Mouse (Mus musculus): ENCODE measurements at regions not wholly inside any gene's neighbourhood (a gene's known extent, or its start where the extent isn't known, plus 50 kb on each side); places are given as distances from the start of the nearest gene placed in this dataset.

- Histone ChIP-seq H3K4me3 (ENCODE audit: low read depth, low read length) (no peak overlapping the region), H3K27me3 (ENCODE audit: control insufficient read depth, insufficient read depth, low read length) (no peaks in the 10 kb centered on the region), H3K9me3 (ENCODE audit: control insufficient read depth, low read depth, low read length) (no peaks in the 10 kb centered on the region), H3K36me3 (ENCODE audit: control insufficient read depth, insufficient read depth, low read length) (no peaks in the 10 kb centered on the region), H3K4me2 (replicated peaks; ENCODE audit: low read depth, low read length) (no peak overlapping the region), H3K4me1 (ENCODE audit: control insufficient read depth, insufficient read depth, low read length) (no peaks in the 10 kb centered on the region), H3K27ac (ENCODE audit: low read length) (no peak overlapping the region), H3K9ac (replicated peaks; ENCODE audit: low read depth, low read length) (no peak overlapping the region)
- no peak for ATAC-seq (ENCODE audit: insufficient number of reproducible peaks, insufficient read depth, low FRiP score, low read depth)
- WGBS = 90% methylated on average over 2 of the region's 2 CpGs
Measured at GRCm38 (mm10) chr16:86044695-86045094, 143.1 kb upstream of the Adamts5 start.

DNA sequence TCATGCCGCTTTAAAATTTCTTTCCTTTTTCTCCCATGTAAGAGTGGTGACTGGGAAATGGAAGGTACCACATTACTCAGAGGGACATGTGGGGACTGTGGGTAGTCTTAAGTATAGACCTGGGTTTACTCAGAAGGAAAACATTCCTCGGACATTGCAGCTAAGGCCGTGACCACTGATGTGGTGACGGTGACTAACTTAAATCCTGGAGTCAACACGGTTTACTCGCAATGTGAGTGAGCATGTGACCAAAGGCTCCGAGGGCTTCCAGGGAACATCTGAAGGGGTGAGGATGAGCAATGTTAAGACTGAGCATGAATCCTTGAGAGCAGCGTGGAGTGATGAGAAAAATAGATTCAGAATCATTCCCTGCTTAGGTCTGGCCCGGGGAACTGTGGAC is 133.1 kb upstream of the Adamts5 start:
- Histone ChIP-seq H3K4me2 (replicated peaks; ENCODE audit: low read depth, low read length) (no peak overlapping the region), H3K9ac (replicated peaks; ENCODE audit: low read depth, low read length) (no peak overlapping the region), H3K36me3 (ENCODE audit: control insufficient read depth, insufficient read depth, low read length) (no peaks in the 10 kb centered on the region), H3K27me3 (ENCODE audit: control insufficient read depth, insufficient read depth, low read length) (no peaks in the 10 kb centered on the region), H3K4me3 (ENCODE audit: low read depth, low read length) (no peak overlapping the region), H3K9me3 (ENCODE audit: control insufficient read depth, low read depth, low read length) (no peaks in the 10 kb centered on the region), H3K4me1 (ENCODE audit: control insufficient read depth, insufficient read depth, low read length) (no peaks in the 10 kb centered on the region), H3K27ac (ENCODE audit: low read length) (no peak overlapping the region)
- WGBS = 74% methylated on average over 9 of the region's 9 CpGs
- no peak for ATAC-seq (ENCODE audit: insufficient number of reproducible peaks, insufficient read depth, low FRiP score, low read depth)

DNA sequence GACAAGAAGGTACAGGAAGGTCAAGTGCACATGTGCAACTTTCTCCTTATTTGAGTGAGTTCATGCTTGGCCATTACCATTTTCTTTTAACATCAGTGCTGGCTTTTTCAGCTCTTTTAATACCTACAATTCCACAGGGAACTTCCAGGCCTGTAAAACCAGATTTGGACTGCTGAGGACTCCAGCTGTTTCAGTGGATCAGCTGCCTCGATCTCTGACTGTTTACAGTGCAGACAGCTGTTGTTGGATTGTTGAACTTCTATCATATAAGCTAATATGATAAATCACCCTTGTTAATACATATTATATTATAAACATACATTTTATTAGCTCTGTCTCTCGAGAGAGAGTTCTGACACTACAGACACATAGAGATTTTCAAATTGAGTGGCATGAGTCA is 126.1 kb upstream of the Adamts5 start:
- no peak overlapping the region for H3K4me3 ChIP-seq (ENCODE audit: low read depth, low read length)
- WGBS = 44% methylated on average over 2 of the region's 2 CpGs
- no peaks in the 10 kb centered on the region for H3K36me3 ChIP-seq (ENCODE audit: control insufficient read depth, insufficient read depth, low read length)
- H3K4me2 ChIP-seq (replicated peaks; ENCODE audit: low read depth, low read length) = no peak overlapping the region
- no peak for ATAC-seq (ENCODE audit: insufficient number of reproducible peaks, insufficient read depth, low FRiP score, low read depth)
- no peaks in the 10 kb centered on the region for H3K9me3 ChIP-seq (ENCODE audit: control insufficient read depth, low read depth, low read length)
- H3K27me3 ChIP-seq (ENCODE audit: control insufficient read depth, insufficient read depth, low read length) = no peaks in the 10 kb centered on the region
- H3K9ac ChIP-seq (replicated peaks; ENCODE audit: low read depth, low read length) = no peak overlapping the region
- H3K27ac ChIP-seq (ENCODE audit: low read length) = no peak overlapping the region
- 0 out of 2 replicates have a peak, but pooled peaks cover 2% of the 10 kb centered on the region for H3K4me1 ChIP-seq (ENCODE audit: control insufficient read depth, insufficient read depth, low read length)

- Histone ChIP-seq H3K27me3 (ENCODE audit: control insufficient read depth, insufficient read depth, low read length) (no peaks in the 10 kb centered on the region), H3K9me3 (ENCODE audit: control insufficient read depth, low read depth, low read length) (no peaks in the 10 kb centered on the region), H3K36me3 (ENCODE audit: control insufficient read depth, insufficient read depth, low read length) (no peaks in the 10 kb centered on the region), H3K9ac (replicated peaks; ENCODE audit: low read depth, low read length) (no peak overlapping the region), H3K4me1 (ENCODE audit: control insufficient read depth, insufficient read depth, low read length) (no peaks in the 10 kb centered on the region), H3K4me3 (ENCODE audit: low read depth, low read length) (no peak overlapping the region), H3K4me2 (replicated peaks; ENCODE audit: low read depth, low read length) (no peak overlapping the region), H3K27ac (ENCODE audit: low read length) (no peak overlapping the region)
- WGBS = 90% methylated on average over 1 of the region's 1 CpGs
- no peak for ATAC-seq (ENCODE audit: insufficient number of reproducible peaks, insufficient read depth, low FRiP score, low read depth)
Measured at GRCm38 (mm10) chr16:86015336-86015735, 113.7 kb upstream of the Adamts5 start.

DNA sequence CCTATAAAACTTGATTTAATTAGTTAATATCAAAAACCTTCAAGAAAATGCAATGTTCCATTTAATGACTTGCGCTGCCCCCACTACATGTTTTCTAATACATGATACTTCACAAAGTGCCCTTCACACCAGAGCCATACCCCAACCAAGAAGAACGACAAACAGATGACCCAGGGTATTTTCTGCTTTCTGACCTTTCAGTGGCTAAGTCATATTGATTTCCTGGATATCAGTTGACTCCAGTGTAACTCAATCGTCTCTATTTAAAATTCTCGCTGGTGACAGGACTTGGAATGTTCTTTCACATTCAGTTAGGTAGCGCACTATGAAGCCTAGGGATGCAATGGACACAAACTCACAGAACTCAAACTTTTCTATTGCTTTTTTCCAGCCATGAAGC is 109.4 kb upstream of the Adamts5 start:
- ATAC-seq (ENCODE audit: insufficient number of reproducible peaks, insufficient read depth, low FRiP score, low read depth) = no peak
- Histone ChIP-seq H3K27me3 (ENCODE audit: control insufficient read depth, insufficient read depth, low read length) (no peaks in the 10 kb centered on the region), H3K27ac (ENCODE audit: low read length) (no peak overlapping the region), H3K4me1 (ENCODE audit: control insufficient read depth, insufficient read depth, low read length) (no peaks in the 10 kb centered on the region), H3K4me2 (replicated peaks; ENCODE audit: low read depth, low read length) (no peak overlapping the region), H3K9ac (replicated peaks; ENCODE audit: low read depth, low read length) (no peak overlapping the region), H3K9me3 (ENCODE audit: control insufficient read depth, low read depth, low read length) (no peaks in the 10 kb centered on the region), H3K4me3 (ENCODE audit: low read depth, low read length) (no peak overlapping the region), H3K36me3 (ENCODE audit: control insufficient read depth, insufficient read depth, low read length) (no peaks in the 10 kb centered on the region)
- 79% methylated on average over 5 of the region's 5 CpGs for WGBS

DNA sequence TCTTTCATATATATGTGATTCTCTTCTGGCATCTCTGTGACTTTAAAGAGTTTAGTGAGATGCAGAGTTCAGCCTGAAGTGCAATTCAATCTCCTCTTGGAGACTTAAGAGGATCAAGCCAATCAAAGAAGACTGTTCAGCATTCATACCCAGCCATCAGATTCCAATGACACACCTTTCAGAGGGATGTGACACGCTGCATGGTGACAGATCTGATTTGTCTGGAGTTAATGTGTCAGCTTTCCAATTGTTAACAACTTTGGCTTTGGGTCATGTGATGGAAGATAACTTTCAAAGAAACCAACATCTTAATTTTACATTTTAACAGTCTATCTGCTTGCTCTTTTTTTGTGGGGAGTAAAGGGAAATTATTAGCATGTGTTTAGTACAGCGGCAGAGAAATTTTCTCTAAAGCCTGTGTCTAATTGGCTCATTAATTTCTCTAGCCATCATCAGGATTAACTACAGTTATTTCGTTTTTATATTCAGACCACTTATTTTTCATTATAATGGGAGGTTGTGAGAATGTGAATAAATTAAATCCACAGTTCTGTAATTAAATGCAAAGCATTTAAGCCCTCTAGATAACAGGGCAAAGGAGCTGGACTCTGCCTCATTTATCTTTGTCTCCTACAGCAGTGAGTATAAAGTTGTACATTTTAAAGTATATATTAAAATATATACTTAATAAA is 108.2 kb upstream of the Adamts5 start:
- 62% methylated on average over 3 of the region's 3 CpGs for WGBS
- Histone ChIP-seq H3K9ac (replicated peaks; ENCODE audit: low read depth, low read length) (no peak overlapping the region), H3K27me3 (ENCODE audit: control insufficient read depth, insufficient read depth, low read length) (no peaks in the 10 kb centered on the region), H3K9me3 (ENCODE audit: control insufficient read depth, low read depth, low read length) (no peaks in the 10 kb centered on the region), H3K36me3 (ENCODE audit: control insufficient read depth, insufficient read depth, low read length) (no peaks in the 10 kb centered on the region), H3K4me2 (replicated peaks; ENCODE audit: low read depth, low read length) (no peak overlapping the region), H3K4me1 (ENCODE audit: control insufficient read depth, insufficient read depth, low read length) (no peaks in the 10 kb centered on the region), H3K27ac (ENCODE audit: low read length) (no peak overlapping the region), H3K4me3 (ENCODE audit: low read depth, low read length) (no peak overlapping the region)
- no peak for ATAC-seq (ENCODE audit: insufficient number of reproducible peaks, insufficient read depth, low FRiP score, low read depth)

- Histone ChIP-seq H3K4me2 (replicated peaks; ENCODE audit: low read depth, low read length) (no peak overlapping the region), H3K27ac (ENCODE audit: low read length) (no peak overlapping the region), H3K9ac (replicated peaks; ENCODE audit: low read depth, low read length) (no peak overlapping the region), H3K4me3 (ENCODE audit: low read depth, low read length) (no peak overlapping the region), H3K9me3 (ENCODE audit: control insufficient read depth, low read depth, low read length) (no peaks in the 10 kb centered on the region), H3K36me3 (ENCODE audit: control insufficient read depth, insufficient read depth, low read length) (no peaks in the 10 kb centered on the region), H3K27me3 (ENCODE audit: control insufficient read depth, insufficient read depth, low read length) (no peaks in the 10 kb centered on the region), H3K4me1 (ENCODE audit: control insufficient read depth, insufficient read depth, low read length) (no peaks in the 10 kb centered on the region)
- ATAC-seq (ENCODE audit: insufficient number of reproducible peaks, insufficient read depth, low FRiP score, low read depth) = no peak
- WGBS = 69% methylated on average over 1 of the region's 1 CpGs
Measured at GRCm38 (mm10) chr16:86007799-86008198, 106.2 kb upstream of the Adamts5 start.

GRCm38 (mm10) chr16:86000846-86001245 is 99.2 kb upstream of the Adamts5 start:
- Histone ChIP-seq H3K27me3 (ENCODE audit: control insufficient read depth, insufficient read depth, low read length) (no peaks in the 10 kb centered on the region), H3K36me3 (ENCODE audit: control insufficient read depth, insufficient read depth, low read length) (no peaks in the 10 kb centered on the region), H3K4me1 (ENCODE audit: control insufficient read depth, insufficient read depth, low read length) (no peaks in the 10 kb centered on the region), H3K9ac (replicated peaks; ENCODE audit: low read depth, low read length) (no peak overlapping the region), H3K27ac (ENCODE audit: low read length) (no peak overlapping the region), H3K4me2 (replicated peaks; ENCODE audit: low read depth, low read length) (no peak overlapping the region), H3K9me3 (ENCODE audit: control insufficient read depth, low read depth, low read length) (no peaks in the 10 kb centered on the region), H3K4me3 (ENCODE audit: low read depth, low read length) (no peak overlapping the region)
- ATAC-seq (ENCODE audit: insufficient number of reproducible peaks, insufficient read depth, low FRiP score, low read depth) = no peak
- WGBS = 81% methylated on average over 1 of the region's 1 CpGs

DNA sequence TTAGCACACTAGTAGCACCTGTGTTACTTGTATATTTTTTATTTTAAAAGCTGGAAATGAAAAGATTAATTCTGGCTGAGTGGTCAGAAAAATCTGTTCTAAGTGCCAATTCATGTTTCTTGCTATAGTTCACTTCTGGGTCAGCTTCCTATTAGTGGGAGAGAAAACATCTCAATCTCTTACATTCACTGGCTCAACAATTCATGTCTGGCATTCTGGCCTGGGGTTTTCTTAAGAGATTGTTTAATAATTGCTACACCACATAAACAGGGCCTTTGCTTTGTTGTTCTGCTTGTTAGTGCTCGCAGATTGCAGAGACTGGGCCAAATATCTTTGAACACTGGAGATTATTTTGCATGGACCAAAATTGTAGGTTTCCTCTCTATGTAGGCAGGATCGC is 84.2 kb upstream of the Adamts5 start:
- Histone ChIP-seq H3K9ac (replicated peaks; ENCODE audit: low read depth, low read length) (no peak overlapping the region), H3K36me3 (ENCODE audit: control insufficient read depth, insufficient read depth, low read length) (no peaks in the 10 kb centered on the region), H3K4me1 (ENCODE audit: control insufficient read depth, insufficient read depth, low read length) (no peaks in the 10 kb centered on the region), H3K4me3 (ENCODE audit: low read depth, low read length) (no peak overlapping the region), H3K27ac (ENCODE audit: low read length) (no peak overlapping the region), H3K9me3 (ENCODE audit: control insufficient read depth, low read depth, low read length) (no peaks in the 10 kb centered on the region), H3K27me3 (ENCODE audit: control insufficient read depth, insufficient read depth, low read length) (no peaks in the 10 kb centered on the region), H3K4me2 (replicated peaks; ENCODE audit: low read depth, low read length) (no peak overlapping the region)
- ATAC-seq (ENCODE audit: insufficient number of reproducible peaks, insufficient read depth, low FRiP score, low read depth) = no peak
- WGBS = 81% methylated on average over 2 of the region's 2 CpGs
